Mouse (Mus musculus) forebrain, embryonic 16.5 days (tissue): ENCODE data around the gene Prl3d2. TPM values are rescaled to one million over a fixed set of nuclear protein-coding genes. Genes with fewer than 3 reads are reported as not detected.
"Not testable (repeated sequence)": the region's sequence is repeated elsewhere in the genome, so short reads cannot be mapped to it uniquely, and the experiment has no call there.

Experiments used
- ATAC-seq: fragments of 200-750 bp; cut with Nextera tagmentation; 2 replicates; pipeline ENCODE4 v1.8.0; 2017; ENCODE audit warnings: mild to moderate bottlenecking, moderate library complexity
- H3K27ac ChIP-seq: fragments of 300-500 bp; sonication (generic); 2 replicates; pipeline ENCODE4 v1.5.1; 2014; ENCODE audit warnings: low read length, control low read depth
- H3K27me3 ChIP-seq: fragments of 300-500 bp; sonication (generic); replicated peaks from 2 replicates; pipeline ENCODE4 v1.6.1; 2014; ENCODE audit warnings: low read length; ENCODE audit not compliant: control insufficient read depth, insufficient read depth
- H3K36me3 ChIP-seq: fragments of 300-500 bp; sonication (generic); 2 replicates; pipeline ENCODE4 v1.6.1; 2014; ENCODE audit not compliant: control insufficient read depth, insufficient read depth
- H3K4me1 ChIP-seq: fragments of 300-500 bp; sonication (generic); replicated peaks from 2 replicates; pipeline ENCODE4 v1.6.1; 2014; ENCODE audit warnings: low read length; ENCODE audit not compliant: control insufficient read depth, insufficient read depth
- H3K4me2 ChIP-seq: fragments of 300-500 bp; sonication (generic); 2 replicates; pipeline ENCODE4 v1.6.1; 2014; ENCODE audit warnings: mild to moderate bottlenecking, low read length, control low read depth
- H3K4me3 ChIP-seq: fragments of 300-500 bp; sonication (generic); replicated peaks from 2 replicates; pipeline ENCODE4 v1.5.1; 2014; ENCODE audit warnings: mild to moderate bottlenecking, low read length, control low read depth
- H3K9ac ChIP-seq: fragments of 300-500 bp; sonication (generic); replicated peaks from 2 replicates; pipeline ENCODE4 v1.6.1; 2014; ENCODE audit warnings: low read depth, low read length, control low read depth
- H3K9me3 ChIP-seq: fragments of 300-500 bp; sonication (generic); 2 replicates; pipeline ENCODE4 v1.6.1; 2016; ENCODE audit warnings: low read length; ENCODE audit not compliant: control insufficient read depth
- WGBS: fragments of 180-500 bp; shearing (Covaris S2); extraction: QIAGEN DNeasy Blood & Tissue Kit; methylation state at CpG from one replicate; pipeline ENCODE4 v1.1.7; 2014; 5-methylcytosine and 5-hydroxymethylcytosine counted together
- polyA plus RNA-seq: library from polyadenylated mRNA; unstranded; fragments of >200 nt; fragmentation: Nextera tagmentation; extraction: Ambion mirVana; gene quantifications from 2 replicates; pipeline ENCODE4 v1.2.1, GENCODE M21; 2015

Prl3d2 gene
- polyA plus RNA-seq: not detected in 2 replicates

DNA sequence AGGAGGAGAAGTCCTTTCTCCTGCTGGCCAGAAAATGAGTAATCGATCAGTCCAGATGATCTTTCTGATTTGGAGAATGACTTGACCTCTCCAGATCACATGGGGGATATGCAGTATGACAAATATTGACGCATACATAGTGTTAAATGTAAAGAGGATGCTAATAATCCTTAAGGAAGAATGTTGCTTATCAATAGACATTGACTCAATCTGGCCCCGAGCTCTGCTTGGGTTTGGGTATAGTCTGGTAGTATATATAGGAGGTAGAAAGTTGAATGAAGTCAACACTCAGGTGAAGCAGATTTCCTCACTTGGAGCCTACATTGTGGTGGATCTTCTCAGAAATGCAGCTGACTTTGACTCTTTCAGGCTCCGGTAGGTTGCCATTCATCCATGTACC, at the start of gene Prl3d2:
Gene Prl3d2 (plus strand): TSS at position 301 of the 400 bp plus-strand sequence.
- not testable (repeated sequence) for H3K27ac ChIP-seq, H3K9ac ChIP-seq, H3K9me3 ChIP-seq, ATAC-seq, H3K4me3 ChIP-seq, H3K27me3 ChIP-seq, H3K4me2 ChIP-seq, H3K4me1 ChIP-seq, H3K36me3 ChIP-seq
- 99% methylated on average over 3 of the region's 4 CpGs for WGBS

DNA sequence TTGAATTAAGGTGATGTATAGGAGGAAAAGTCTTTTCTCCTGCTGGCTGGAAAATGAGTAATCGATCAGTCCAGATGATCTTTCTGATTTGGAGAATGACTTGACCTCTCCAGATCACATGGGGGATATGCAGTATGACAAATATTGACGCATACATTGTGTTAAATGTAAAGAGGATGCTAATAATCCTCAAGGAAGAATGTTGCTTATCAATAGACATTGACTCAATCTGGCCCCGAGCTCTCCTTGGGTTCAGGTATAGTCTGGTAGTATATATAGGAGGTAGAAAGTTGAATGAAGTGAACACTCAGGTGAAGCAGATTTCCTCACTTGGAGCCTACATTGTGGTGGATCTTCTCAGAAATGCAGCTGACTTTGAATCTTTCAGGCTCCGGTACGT, 27.6 kb upstream of the Prl3d2 start, which contains the start of gene Prl3d1:
Gene Prl3d1 (plus strand): TSS at position 301 of the 400 bp plus-strand sequence.
- 93% methylated on average over 5 of the region's 5 CpGs for WGBS
- H3K4me2 ChIP-seq, ATAC-seq, H3K4me3 ChIP-seq, H3K27me3 ChIP-seq, H3K9ac ChIP-seq, H3K9me3 ChIP-seq, H3K36me3 ChIP-seq, H3K4me1 ChIP-seq, H3K27ac ChIP-seq: not testable (repeated sequence)

DNA sequence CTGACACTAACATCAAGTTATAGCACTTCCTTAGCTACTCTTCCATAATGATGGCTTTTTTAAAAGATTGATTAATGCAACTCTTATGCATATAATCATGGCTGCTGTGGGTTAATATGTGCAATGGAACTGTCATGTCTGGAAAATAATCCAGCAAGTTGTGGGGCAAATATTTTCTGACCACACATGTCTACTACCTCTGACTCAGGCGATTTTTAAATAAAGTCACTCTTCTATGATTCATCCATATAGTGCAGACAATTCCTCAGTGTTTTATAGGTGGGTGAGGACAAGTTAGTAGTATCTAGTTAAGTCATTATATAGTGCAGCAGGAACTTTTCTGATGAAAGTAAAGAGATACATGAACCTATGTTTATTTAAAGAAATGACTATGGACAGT, 26.8 kb downstream of the Prl3d2 start:
- no peak overlapping the region for H3K9ac ChIP-seq
- H3K27me3 ChIP-seq: no peaks in the 10 kb centered on the region
- no peaks in the 10 kb centered on the region for H3K9me3 ChIP-seq
- WGBS: 70% methylated on average over 1 of the region's 1 CpGs
- H3K36me3 ChIP-seq: no peaks in the 10 kb centered on the region
- no peaks in the 10 kb centered on the region for H3K4me1 ChIP-seq
- ATAC-seq: no peak
- H3K4me2 ChIP-seq: no peak overlapping the region
- H3K27ac ChIP-seq: no peak overlapping the region
- no peak overlapping the region for H3K4me3 ChIP-seq

DNA sequence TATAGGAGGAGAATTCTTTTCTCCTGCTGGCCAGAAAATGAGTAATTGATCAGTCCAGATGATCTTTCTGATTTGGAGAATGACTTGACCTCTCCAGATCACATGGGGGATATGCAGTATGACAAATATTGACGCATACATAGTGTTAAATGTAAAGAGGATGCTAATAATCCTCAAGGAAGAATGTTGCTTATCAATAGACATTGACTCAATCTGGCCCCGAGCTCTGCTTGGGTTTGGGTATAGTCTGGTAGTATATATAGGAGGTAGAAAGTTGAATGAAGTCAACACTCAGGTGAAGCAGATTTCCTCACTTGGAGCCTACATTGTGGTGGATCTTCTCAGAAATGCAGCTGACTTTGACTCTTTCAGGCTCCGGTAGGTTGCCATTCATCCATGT, 35.0 kb downstream of the Prl3d2 start, which contains the start of gene Prl3d3:
Gene Prl3d3 (plus strand): TSS at position 301 of the 400 bp plus-strand sequence.
- not testable (repeated sequence) for H3K9ac ChIP-seq, H3K9me3 ChIP-seq, H3K27me3 ChIP-seq, H3K4me1 ChIP-seq, H3K36me3 ChIP-seq, H3K27ac ChIP-seq, H3K4me3 ChIP-seq, H3K4me2 ChIP-seq, ATAC-seq
- WGBS: 96% methylated on average over 2 of the region's 3 CpGs

Other genes with a start within 250 kb of the Prl3d2 start
- not detected in 2 replicates for gene Prl, start 64.1 kb upstream of the Prl3d2 start, polyA plus RNA-seq
- not detected in 2 replicates for gene Prl3d1, start 27.5 kb upstream of the Prl3d2 start, polyA plus RNA-seq
- not detected in 2 replicates for gene Prl3d3, start 35.1 kb downstream of the Prl3d2 start, polyA plus RNA-seq
- gene Prl3c1, start 75.0 kb downstream of the Prl3d2 start, polyA plus RNA-seq: not detected in 2 replicates
- not detected in 2 replicates for gene Prl3b1, start 120.1 kb downstream of the Prl3d2 start, polyA plus RNA-seq
- not detected in 2 replicates for gene Prl3a1, start 137.7 kb downstream of the Prl3d2 start, polyA plus RNA-seq
- gene Prl6a1, start 190.9 kb downstream of the Prl3d2 start, polyA plus RNA-seq: not detected in 2 replicates
- not detected in 2 replicates for gene Prl8a2, start 224.0 kb downstream of the Prl3d2 start, polyA plus RNA-seq